In the genomic region with DNA sequence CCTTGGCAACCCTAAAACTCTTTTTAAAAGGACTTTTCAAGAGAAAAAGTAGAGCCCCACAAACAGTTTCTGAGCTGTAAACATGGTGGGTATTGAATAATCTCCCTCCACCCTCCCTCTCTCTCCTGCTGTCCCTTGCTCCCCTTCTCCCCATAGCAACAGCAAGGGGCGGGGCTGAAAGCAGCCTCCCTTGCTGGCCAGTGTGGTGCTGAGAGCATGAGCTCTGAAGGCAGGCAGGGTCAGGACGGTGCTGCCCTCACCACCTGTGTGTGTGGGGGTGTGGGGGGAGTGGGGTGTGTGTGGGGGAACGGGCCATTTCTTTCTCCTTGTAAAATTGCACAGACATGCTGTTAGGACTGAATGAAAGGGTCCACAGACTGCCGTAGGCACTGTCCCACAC, we compare ENCODE assay signal across 17 mouse cellular contexts. TPM values are rescaled to one million over a fixed set of nuclear protein-coding genes. Genes with fewer than 3 reads are reported as not detected.
DNase-seq lines count a peak whose midpoint lies in the region; ATAC-seq lines count a peak whose summit lies in the region.
"Had no signal": no experiment of that assay in that cellular context is flagged by ENCODE, and none has a peak within 500 bp of the region (broad histone marks: within the 10 kb centered on the region; RNA-seq: fewer than 3 reads in every experiment).

No protein-coding gene starts in this region.

- peaks cover 3% of the 10 kb centered on the region; the same call in 1 of the 2 replicates for H3K4me1 ChIP-seq in forebrain, embryonic 11.5 days (replicated peaks; ENCODE audit: control insufficient read depth, insufficient read depth, low read length)
- H3K4me1 ChIP-seq in forebrain, embryonic 10.5 days = peaks cover 19% of the 10 kb centered on the region
- no peaks in the 10 kb centered on the region for H3K4me1 ChIP-seq in liver, embryonic 11.5 days (replicated peaks; ENCODE audit: control insufficient read depth, insufficient read depth, low read length)
- peaks cover 22% of the 10 kb centered on the region; the same call in 1 of the 2 replicates for H3K4me1 ChIP-seq in liver, embryonic 12.5 days
- 0 out of 2 replicates have a peak, but pooled peaks cover 3% of the 10 kb centered on the region for H3K4me1 ChIP-seq in hindbrain, embryonic 13.5 days (replicated peaks)

- DNase-seq in forebrain, embryonic 11.5 days (ENCODE audit: low spot score) = peak; percentile 65
- DNase-seq in forebrain, embryonic 10.5 days (ENCODE audit: extremely low spot score, low spot score) = no peak
- no peak for DNase-seq in liver, embryonic 11.5 days (ENCODE audit: low spot score)
- DNase-seq in retina, embryonic 14.5 days (ENCODE audit: low spot score) = peak; percentile 50
- no peak for DNase-seq in right cerebral cortex, adult 18-20 months
- DNase-seq in urinary bladder, postnatal 10 days (ENCODE audit: low spot score) = no peak
- DNase-seq: cerebellum, adult 2 months; heart, postnatal 14 days; lung, postnatal 36 days had no signal

- H3K9ac ChIP-seq in forebrain, embryonic 11.5 days (ENCODE audit: low read length) = no peak overlapping the region
- H3K9ac ChIP-seq in liver, embryonic 11.5 days (ENCODE audit: low read depth, low read length) = no peak overlapping the region
- H3K9ac ChIP-seq in liver, embryonic 12.5 days = no peak overlapping the region
- H3K9ac ChIP-seq in hindbrain, embryonic 13.5 days = no peak overlapping the region
- H3K9ac ChIP-seq: liver, embryonic 14.5 days had no signal

- H3K27me3 ChIP-seq in forebrain, embryonic 11.5 days (ENCODE audit: control insufficient read depth, insufficient read depth, low read length) = no peaks in the 10 kb centered on the region
- peaks cover 12% of the 10 kb centered on the region; the same call in 1 of the 2 replicates for H3K27me3 ChIP-seq in forebrain, embryonic 10.5 days (ENCODE audit: poor library complexity, severe bottlenecking)
- no peaks in the 10 kb centered on the region for H3K27me3 ChIP-seq in liver, embryonic 11.5 days (replicated peaks; ENCODE audit: control insufficient read depth, insufficient read depth, low read length)
- H3K27me3 ChIP-seq in liver, embryonic 12.5 days (replicated peaks) = no peaks in the 10 kb centered on the region
- 0 out of 2 replicates have a peak, but pooled peaks cover 7% of the 10 kb centered on the region for H3K27me3 ChIP-seq in hindbrain, embryonic 13.5 days
- H3K27me3 ChIP-seq: CH12.LX, Patski had no signal

- no peak overlapping the region for H3K27ac ChIP-seq in forebrain, embryonic 11.5 days (ENCODE audit: low read depth, low read length)
- no peak overlapping the region for H3K27ac ChIP-seq in forebrain, embryonic 10.5 days
- H3K27ac ChIP-seq in liver, embryonic 11.5 days (ENCODE audit: low read depth, low read length) = no peak overlapping the region
- no peak overlapping the region for H3K27ac ChIP-seq in liver, embryonic 12.5 days
- no peak overlapping the region for H3K27ac ChIP-seq in hindbrain, embryonic 13.5 days
- H3K27ac ChIP-seq: liver, embryonic 14.5 days had no signal

- H3K9me3 ChIP-seq in forebrain, embryonic 11.5 days (ENCODE audit: control insufficient read depth, low read length) = no peaks in the 10 kb centered on the region
- H3K9me3 ChIP-seq in forebrain, embryonic 10.5 days = no peaks in the 10 kb centered on the region
- H3K9me3 ChIP-seq in liver, embryonic 11.5 days (ENCODE audit: control insufficient read depth, low read length) = no peaks in the 10 kb centered on the region
- H3K9me3 ChIP-seq in liver, embryonic 12.5 days (replicated peaks) = no peaks in the 10 kb centered on the region
- H3K9me3 ChIP-seq in hindbrain, embryonic 13.5 days = no peaks in the 10 kb centered on the region

- peak; percentile 79 for ATAC-seq in forebrain, embryonic 11.5 days (replicated peaks; ENCODE audit: low FRiP score)
- ATAC-seq in liver, embryonic 11.5 days (replicated peaks; ENCODE audit: low FRiP score) = 0 out of 2 replicates have a peak, but pooled peaks have one; percentile 58
- no peak for ATAC-seq in liver, embryonic 12.5 days
- ATAC-seq in hindbrain, embryonic 13.5 days (ENCODE audit: low FRiP score) = 0 out of 2 replicates have a peak, but pooled peaks have one; percentile 39
- ATAC-seq: intestine, embryonic 16.5 days; Patski had no signal

- no peak overlapping the region for H3K4me2 ChIP-seq in forebrain, embryonic 11.5 days (ENCODE audit: low read depth, low read length, severe bottlenecking)
- no peak overlapping the region for H3K4me2 ChIP-seq in liver, embryonic 11.5 days
- H3K4me2 ChIP-seq in liver, embryonic 12.5 days = no peak overlapping the region
- H3K4me2 ChIP-seq in hindbrain, embryonic 13.5 days = no peak overlapping the region

- H3K36me3 ChIP-seq in forebrain, embryonic 11.5 days (ENCODE audit: control insufficient read depth, insufficient read depth, low read length) = no peaks in the 10 kb centered on the region
- H3K36me3 ChIP-seq in forebrain, embryonic 10.5 days (replicated peaks) = no peaks in the 10 kb centered on the region
- H3K36me3 ChIP-seq in liver, embryonic 11.5 days (ENCODE audit: control insufficient read depth, insufficient read depth, low read length) = no peaks in the 10 kb centered on the region
- no peaks in the 10 kb centered on the region for H3K36me3 ChIP-seq in liver, embryonic 12.5 days
- H3K36me3 ChIP-seq in hindbrain, embryonic 13.5 days = peaks cover 4% of the 10 kb centered on the region; the same call in 1 of the 2 replicates

- 17% methylated on average over 4 of the region's 4 CpGs for WGBS in forebrain, embryonic 11.5 days
- WGBS in forebrain, embryonic 10.5 days = 25% methylated on average over 4 of the region's 4 CpGs
- WGBS in liver, embryonic 11.5 days = 54% methylated on average over 4 of the region's 4 CpGs
- WGBS in liver, embryonic 12.5 days (ENCODE audit: insufficient replicate concordance) = 49% methylated on average over 4 of the region's 4 CpGs
- 19% methylated on average over 4 of the region's 4 CpGs for WGBS in hindbrain, embryonic 13.5 days

- no peak overlapping the region for H3K4me3 ChIP-seq in forebrain, embryonic 11.5 days (ENCODE audit: low read depth, low read length)
- no peak overlapping the region for H3K4me3 ChIP-seq in forebrain, embryonic 10.5 days
- H3K4me3 ChIP-seq in liver, embryonic 11.5 days (ENCODE audit: low read depth, low read length) = no peak overlapping the region
- no peak overlapping the region for H3K4me3 ChIP-seq in liver, embryonic 12.5 days
- H3K4me3 ChIP-seq in hindbrain, embryonic 13.5 days = no peak overlapping the region

RNA-seq across cellular contexts. Expression of gene Insm2, which starts 8.7 kb away (rescaled TPM):
- 1.6 and 1.7 TPM in 2 replicates for polyA plus RNA-seq in forebrain, embryonic 11.5 days (2014; fragmentation: Nextera tagmentation; extraction: Ambion mirVana)
- polyA plus RNA-seq in forebrain, embryonic 10.5 days (2016; fragmentation: Nextera tagmentation; extraction: Ambion mirVana) = 0.30 and 0.38 TPM in 2 replicates
- polyA plus RNA-seq in liver, embryonic 11.5 days (2014; fragmentation: Nextera tagmentation; extraction: Ambion mirVana) = 0.05 TPM in 1 of 2 replicates, not detected in the other
- 0.10 TPM in 1 of 2 replicates, not detected in the other for polyA plus RNA-seq in liver, embryonic 12.5 days (2016; fragmentation: Nextera tagmentation; extraction: Ambion mirVana)
- 1.2 and 2.8 TPM in 2 replicates for polyA plus RNA-seq in hindbrain, embryonic 13.5 days (2015; fragmentation: Nextera tagmentation; extraction: Ambion mirVana)
- polyA plus RNA-seq: liver, embryonic 14.5 days; small intestine, adult 2 months had no signal

RNA-seq across cellular contexts. Expression of gene Aldoart2, which starts 42.9 kb away (rescaled TPM):
- not detected in 2 replicates for polyA plus RNA-seq in forebrain, embryonic 11.5 days (2014; fragmentation: Nextera tagmentation; extraction: Ambion mirVana)
- polyA plus RNA-seq in forebrain, embryonic 10.5 days (2016; fragmentation: Nextera tagmentation; extraction: Ambion mirVana) = not detected in 2 replicates
- 0.10 and 0.27 TPM in 2 replicates for polyA plus RNA-seq in liver, embryonic 11.5 days (2014; fragmentation: Nextera tagmentation; extraction: Ambion mirVana)
- polyA plus RNA-seq in liver, embryonic 12.5 days (2016; fragmentation: Nextera tagmentation; extraction: Ambion mirVana) = not detected in 2 replicates
- polyA plus RNA-seq in hindbrain, embryonic 13.5 days (2015; fragmentation: Nextera tagmentation; extraction: Ambion mirVana) = not detected in 2 replicates
- polyA plus RNA-seq: intestine, embryonic 16.5 days; liver, embryonic 14.5 days; small intestine, adult 2 months; stomach, embryonic 14.5 days had no signal

Comparison
In these comparisons a context has a peak if more than half of its experiments do, and no peak if none do; other contexts are left out.
1. DNase-seq: peak in forebrain, embryonic 11.5 days (single experiment) and retina, embryonic 14.5 days (single experiment); none in forebrain, embryonic 10.5 days (single experiment), liver, embryonic 11.5 days (single experiment), right cerebral cortex, adult 18-20 months (single experiment) and urinary bladder, postnatal 10 days (single experiment).